Mouse (Mus musculus) liver, postnatal 0 days (tissue): ENCODE data around the gene Trove2. TPM values are rescaled to one million over a fixed set of nuclear protein-coding genes. Genes with fewer than 3 reads are reported as not detected.

Experiments
- ATAC-seq: fragments of 200-750 bp; cut with Nextera tagmentation; 2 replicates; pipeline ENCODE4 v1.8.0; 2017; ENCODE audit warnings: mild to moderate bottlenecking, moderate library complexity
- DNase-seq: peaks from one replicate; pipeline ENCODE4 v3.0.0-alpha.2; 2016
- H3K27ac ChIP-seq: fragments of 300-500 bp; sonication (generic); 2 replicates; pipeline ENCODE4 v1.5.1; 2014; ENCODE audit warnings: antibody characterized with exemption, moderate library complexity, mild to moderate bottlenecking, low read depth
- H3K27me3 ChIP-seq: fragments of 300-500 bp; sonication (generic); 2 replicates; pipeline ENCODE4 v1.6.1; 2014; ENCODE audit warnings: low read length, control low read depth, mixed read lengths; ENCODE audit not compliant: insufficient read depth
- H3K36me3 ChIP-seq: fragments of 300-500 bp; sonication (generic); replicated peaks from 2 replicates; pipeline ENCODE4 v1.6.1; 2014; ENCODE audit warnings: mild to moderate bottlenecking, control low read depth, low read length, moderate library complexity, mixed read lengths; ENCODE audit not compliant: insufficient read depth
- H3K4me1 ChIP-seq: fragments of 300-500 bp; sonication (generic); 2 replicates; pipeline ENCODE4 v1.6.1; 2014; ENCODE audit warnings: antibody characterized with exemption, mild to moderate bottlenecking, control low read depth; ENCODE audit not compliant: insufficient read depth
- H3K4me2 ChIP-seq: fragments of 300-500 bp; sonication (generic); 2 replicates; pipeline ENCODE4 v1.6.1; 2014; ENCODE audit warnings: low read depth, mild to moderate bottlenecking, low read length, moderate library complexity, mixed read lengths
- H3K4me3 ChIP-seq: fragments of 300-500 bp; sonication (generic); 2 replicates; pipeline ENCODE4 v1.5.1; 2014; ENCODE audit warnings: low read depth, low read length
- H3K9ac ChIP-seq: fragments of 300-500 bp; sonication (generic); replicated peaks from 2 replicates; pipeline ENCODE4 v1.6.1; 2014; ENCODE audit warnings: mild to moderate bottlenecking, moderate library complexity
- H3K9me3 ChIP-seq: fragments of 300-500 bp; sonication (generic); 2 replicates; pipeline ENCODE4 v1.6.1; 2016; ENCODE audit warnings: mild to moderate bottlenecking, control low read depth, low read length, mixed read lengths
- CTCF ChIP-seq: sonication (generic); IDR thresholded peaks from 2 replicates; pipeline ENCODE4 v1.5.1; 2016; ENCODE audit warnings: antibody characterized with exemption, low read depth
- EP300 ChIP-seq: IDR thresholded peaks from 2 replicates; pipeline ENCODE4 v1.6.1; 2016; ENCODE audit warnings: antibody characterized with exemption, low read depth, mild to moderate bottlenecking
- WGBS: fragments of 180-500 bp; shearing (Covaris S2); extraction: QIAGEN DNeasy Blood & Tissue Kit; methylation state at CpG from one replicate; pipeline ENCODE4 v1.1.7; 2014; ENCODE audit not compliant: insufficient replicate concordance; 5-methylcytosine and 5-hydroxymethylcytosine counted together
- polyA plus RNA-seq: library from polyadenylated mRNA; unstranded; fragments of >200 nt; fragmentation: Nextera tagmentation; extraction: Ambion mirVana; gene quantifications from 2 replicates; pipeline ENCODE4 v1.2.1, GENCODE M21; 2015

The Trove2 gene
- polyA plus RNA-seq, 1 experiment from 2014 or later: 1.6 TPM

DNA sequence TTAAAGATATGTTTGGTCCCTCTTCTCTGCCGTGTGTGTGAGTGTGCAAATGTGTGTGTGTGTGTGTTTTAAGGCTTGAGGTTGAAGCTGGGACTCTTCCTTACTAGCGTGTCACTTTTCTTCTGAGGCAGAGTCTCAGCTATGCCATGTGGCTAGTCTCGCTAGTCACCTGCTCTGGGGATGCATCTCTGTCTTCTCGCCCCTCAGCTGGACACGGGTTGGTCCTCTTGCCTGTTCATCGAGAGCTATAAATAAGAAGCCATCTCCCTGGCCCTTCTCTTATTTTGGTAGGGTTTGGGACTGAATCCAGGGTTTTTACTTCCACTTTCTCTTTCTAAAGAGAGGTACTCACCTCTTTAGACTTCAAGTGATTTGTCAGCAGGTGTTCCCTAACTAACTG lies 10.6 kb downstream of the Trove2 start:
- H3K27me3 ChIP-seq: no peaks in the 10 kb centered on the region
- no peaks in the 10 kb centered on the region for H3K9me3 ChIP-seq
- H3K36me3 ChIP-seq: peaks cover 3% of the 10 kb centered on the region; the same call in 1 of the 2 replicates
- TF ChIP-seq EP300 (no peak), CTCF (no peak)
- 81% methylated on average over 6 of the region's 6 CpGs for WGBS
- H3K4me3 ChIP-seq: no peak overlapping the region
- H3K9ac ChIP-seq: no peak overlapping the region
- H3K4me2 ChIP-seq: no peak overlapping the region
- no peaks in the 10 kb centered on the region for H3K4me1 ChIP-seq
- ATAC-seq (no peak), DNase-seq (no peak)
- H3K27ac ChIP-seq: no peak overlapping the region

DNA sequence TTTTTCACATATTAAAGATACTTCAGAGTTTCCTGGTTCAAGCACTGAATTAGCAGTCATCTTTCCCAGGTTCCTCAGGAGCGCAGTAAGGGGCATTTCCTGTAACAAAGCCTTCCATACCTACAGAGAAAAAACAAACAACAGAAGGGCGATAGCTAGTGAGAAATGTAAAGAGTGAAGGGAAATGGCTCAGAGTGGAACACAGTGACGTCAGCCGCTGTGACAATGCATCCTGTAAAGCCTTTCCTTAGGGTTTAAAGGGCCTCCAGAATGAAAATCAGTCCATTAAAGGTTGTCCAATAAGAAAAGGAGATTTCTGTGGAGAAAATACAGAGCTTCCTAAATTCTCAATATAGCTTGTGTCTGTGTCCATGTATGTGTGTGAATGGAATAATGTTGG lies 11.1 kb downstream of the Trove2 start:
- Histone ChIP-seq H3K9ac (no peak overlapping the region), H3K4me1 (no peaks in the 10 kb centered on the region), H3K4me3 (no peak overlapping the region), H3K36me3 (peaks cover 3% of the 10 kb centered on the region; the same call in 1 of the 2 replicates), H3K9me3 (no peaks in the 10 kb centered on the region), H3K27me3 (no peaks in the 10 kb centered on the region), H3K27ac (no peak overlapping the region), H3K4me2 (no peak overlapping the region)
- TF ChIP-seq CTCF (no peak), EP300 (no peak)
- WGBS: 81% methylated on average over 4 of the region's 4 CpGs
- DNase-seq (no peak), ATAC-seq (no peak)

DNA sequence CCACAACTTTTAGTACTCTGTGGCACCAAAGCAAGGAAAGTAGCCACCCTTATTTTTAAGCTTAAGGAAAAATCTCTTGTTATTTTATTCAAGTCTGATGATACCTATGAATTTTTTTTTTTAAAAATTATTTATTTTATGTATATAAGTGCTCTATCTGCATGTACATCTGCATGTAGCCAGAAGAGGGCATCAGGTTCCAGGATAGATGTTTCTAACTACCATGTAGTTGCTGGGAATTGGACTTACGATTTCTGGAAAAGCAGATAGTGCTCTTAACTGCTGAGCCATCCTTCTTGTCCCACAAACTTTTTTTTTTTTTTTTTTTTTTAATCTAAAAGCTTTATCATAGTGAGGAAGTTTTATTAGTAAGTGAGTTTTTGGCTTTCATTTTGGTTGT lies 12.4 kb downstream of the Trove2 start:
- no peak overlapping the region for H3K27ac ChIP-seq
- H3K4me3 ChIP-seq: no peak overlapping the region
- no peaks in the 10 kb centered on the region for H3K27me3 ChIP-seq
- H3K4me2 ChIP-seq: no peak overlapping the region
- 79% methylated on average over 1 of the region's 1 CpGs for WGBS
- no peaks in the 10 kb centered on the region for H3K4me1 ChIP-seq
- ATAC-seq (no peak), DNase-seq (no peak)
- no peaks in the 10 kb centered on the region for H3K9me3 ChIP-seq
- H3K9ac ChIP-seq: no peak overlapping the region
- TF ChIP-seq CTCF (peak; percentile 34), EP300 (no peak)
- H3K36me3 ChIP-seq: peaks cover 5% of the 10 kb centered on the region; the same call in 1 of the 2 replicates

GRCm38 (mm10) chr1:143762159-143762558 lies 14.7 kb downstream of the Trove2 start:
- Histone ChIP-seq H3K4me1 (no peaks in the 10 kb centered on the region), H3K4me3 (no peak overlapping the region), H3K4me2 (no peak overlapping the region), H3K36me3 (peaks cover 9% of the 10 kb centered on the region; the same call in 1 of the 2 replicates), H3K27ac (0 out of 2 replicates have a peak overlapping the region, but pooled peaks have one; percentile 11), H3K27me3 (no peaks in the 10 kb centered on the region), H3K9me3 (no peaks in the 10 kb centered on the region), H3K9ac (no peak overlapping the region)
- TF ChIP-seq EP300 (no peak), CTCF (no peak)
- ATAC-seq: peak; percentile 47
- DNase-seq: no peak
- 68% methylated on average over 8 of the region's 8 CpGs for WGBS

DNA sequence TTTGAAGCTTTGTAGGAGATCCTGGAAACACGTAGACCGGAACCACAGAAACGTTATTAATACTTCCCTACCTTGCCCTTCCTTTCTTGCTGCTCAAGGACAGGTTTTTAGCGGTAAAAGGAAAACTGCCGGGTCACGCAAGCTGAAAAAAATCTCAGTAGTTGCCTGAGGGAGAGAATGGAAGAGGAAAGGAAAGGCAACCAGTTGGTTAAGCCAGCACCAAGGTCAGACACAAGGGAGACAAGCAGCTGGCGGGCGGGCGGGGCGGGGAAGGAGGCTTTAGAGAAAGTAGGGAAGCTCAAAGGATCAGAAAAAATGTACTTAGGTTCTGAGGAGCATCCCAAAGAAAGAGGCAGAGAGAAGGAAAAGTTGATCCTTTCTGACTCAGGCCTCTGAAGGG lies 31.0 kb downstream of the Trove2 start:
- Histone ChIP-seq H3K9ac (no peak overlapping the region), H3K4me1 (no peaks in the 10 kb centered on the region), H3K27me3 (no peaks in the 10 kb centered on the region), H3K27ac (no peak overlapping the region), H3K4me2 (no peak overlapping the region), H3K4me3 (no peak overlapping the region), H3K36me3 (peaks cover 41% of the 10 kb centered on the region; the same call in 1 of the 2 replicates), H3K9me3 (no peaks in the 10 kb centered on the region)
- ATAC-seq (no peak), DNase-seq (no peak)
- 87% methylated on average over 10 of the region's 10 CpGs for whole genome bisulfite sequencing
- TF ChIP-seq EP300: no peak
- TF ChIP-seq CTCF: no peak

GRCm38 (mm10) chr1:143742186-143742585 lies 34.7 kb downstream of the Trove2 start:
- ATAC-seq (no peak), DNase-seq (no peak)
- TF ChIP-seq EP300: no peak
- TF ChIP-seq CTCF: no peak

More at GRCm38 (mm10) chr1:143742186-143742585, 34.7 kb downstream of the Trove2 start:
- WGBS: 92% methylated on average over 6 of the region's 6 CpGs
- Histone ChIP-seq H3K4me3 (no peak overlapping the region), H3K9ac (no peak overlapping the region), H3K27me3 (no peaks in the 10 kb centered on the region), H3K4me2 (no peak overlapping the region), H3K9me3 (no peaks in the 10 kb centered on the region), H3K36me3 (peaks cover 32% of the 10 kb centered on the region; the same call in 1 of the 2 replicates), H3K27ac (no peak overlapping the region), H3K4me1 (peaks cover 5% of the 10 kb centered on the region; the same call in 1 of the 2 replicates)
